Mouse (Mus musculus) embryonic fibroblast, embryonic 13.5 days (primary cell): ENCODE measurements at regions not wholly inside any gene's neighbourhood (a gene's known extent, or its start where the extent isn't known, plus 50 kb on each side); places are given as distances from the start of the nearest gene placed in this dataset.

Experiments
- H3K27ac ChIP-seq: 2 replicates; pipeline ENCODE4 v1.5.1; 2012; ENCODE audit warnings: low read length, control low read depth, inconsistent platforms; ENCODE audit not compliant: insufficient read depth
- H3K4me1 ChIP-seq: 2 replicates; pipeline ENCODE4 v1.6.1; 2011; ENCODE audit warnings: low read length; ENCODE audit not compliant: control insufficient read depth, insufficient read depth
- H3K4me3 ChIP-seq: 2 replicates; pipeline ENCODE4 v1.5.1; 2011; ENCODE audit warnings: mild to moderate bottlenecking, control low read depth, low read length; ENCODE audit not compliant: insufficient read depth
- CTCF ChIP-seq: IDR thresholded peaks from 2 replicates; pipeline ENCODE4 v1.5.1; 2011; ENCODE audit warnings: mild to moderate bottlenecking, control low read depth, low read length, moderate library complexity, borderline replicate concordance; ENCODE audit not compliant: insufficient read depth
- POLR2A ChIP-seq: IDR thresholded peaks from 2 replicates; pipeline ENCODE4 v1.6.1; 2011; ENCODE audit warnings: low read depth, mild to moderate bottlenecking, control low read depth, low read length, moderate library complexity

DNA sequence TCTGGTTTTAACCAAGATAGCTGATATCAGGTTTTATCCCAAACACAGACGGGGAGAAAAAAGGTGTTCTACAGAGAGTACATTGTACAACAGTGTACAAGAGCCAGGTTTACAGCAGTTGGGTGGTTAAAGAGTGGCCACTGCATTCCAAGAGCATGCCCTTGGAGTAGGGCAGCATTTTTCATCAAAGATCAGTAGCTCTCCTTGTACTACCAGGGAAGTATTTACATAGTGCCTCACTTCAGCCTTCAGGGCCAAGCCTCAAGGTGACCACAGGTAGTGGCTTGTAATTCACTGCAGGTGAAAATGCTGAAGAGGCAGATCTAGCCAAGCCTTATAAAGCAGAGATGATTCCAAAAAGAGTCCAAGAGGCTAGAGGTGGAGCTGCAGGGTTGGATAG lies 190.8 kb downstream of the Isl1 start:
- TF ChIP-seq CTCF, result no peak
- TF ChIP-seq POLR2A, result no peak
- Histone ChIP-seq H3K27ac (no peak overlapping the region), H3K4me3 (no peak overlapping the region), H3K4me1 (no peaks in the 10 kb centered on the region)

DNA sequence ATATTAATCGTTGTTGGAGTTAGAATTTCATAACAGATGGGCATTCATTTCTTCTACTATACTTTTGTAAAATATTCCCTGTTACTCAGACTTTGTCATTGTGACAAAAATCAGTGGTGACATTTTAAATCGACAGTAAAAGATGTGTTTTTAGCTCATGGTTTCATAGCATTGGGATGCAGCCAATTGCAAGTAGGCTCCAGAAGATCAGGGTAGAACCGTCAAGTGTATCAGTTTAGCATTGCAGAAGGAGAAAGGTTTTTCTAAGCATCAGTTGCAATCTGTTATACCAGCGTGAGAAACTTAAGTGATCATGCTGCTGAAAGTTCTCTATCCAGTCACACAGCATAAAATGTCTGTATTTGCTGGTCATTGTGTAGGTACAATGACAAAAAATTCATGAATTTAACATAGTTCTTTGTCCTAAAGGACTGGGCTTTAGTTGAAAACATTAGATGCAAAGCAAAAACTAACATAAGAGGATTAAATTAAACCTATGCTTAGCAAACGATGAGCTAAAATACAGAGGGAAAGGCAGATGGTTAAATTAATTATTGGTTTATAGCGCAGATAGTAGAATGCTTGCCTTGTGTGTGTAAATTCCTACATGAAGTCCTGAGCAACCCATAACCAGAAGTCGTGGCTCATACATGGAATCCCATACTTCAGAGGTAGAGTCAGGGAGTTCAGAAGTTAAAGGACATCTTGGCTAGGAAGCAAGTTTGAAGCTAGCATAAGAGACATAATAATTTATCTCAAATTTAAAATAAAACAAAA lies 198.3 kb downstream of the Isl1 start:
- no peak overlapping the region for H3K4me3 ChIP-seq
- H3K4me1 ChIP-seq, result no peaks in the 10 kb centered on the region
- TF ChIP-seq CTCF, result no peak
- TF ChIP-seq POLR2A, result no peak
- no peak overlapping the region for H3K27ac ChIP-seq

- no peak overlapping the region for H3K27ac ChIP-seq
- TF ChIP-seq CTCF (no peak), POLR2A (no peak)
These were observed 198.9 kb downstream of the Isl1 start for GRCm38 (mm10) chr13:116110578-116110977.

DNA sequence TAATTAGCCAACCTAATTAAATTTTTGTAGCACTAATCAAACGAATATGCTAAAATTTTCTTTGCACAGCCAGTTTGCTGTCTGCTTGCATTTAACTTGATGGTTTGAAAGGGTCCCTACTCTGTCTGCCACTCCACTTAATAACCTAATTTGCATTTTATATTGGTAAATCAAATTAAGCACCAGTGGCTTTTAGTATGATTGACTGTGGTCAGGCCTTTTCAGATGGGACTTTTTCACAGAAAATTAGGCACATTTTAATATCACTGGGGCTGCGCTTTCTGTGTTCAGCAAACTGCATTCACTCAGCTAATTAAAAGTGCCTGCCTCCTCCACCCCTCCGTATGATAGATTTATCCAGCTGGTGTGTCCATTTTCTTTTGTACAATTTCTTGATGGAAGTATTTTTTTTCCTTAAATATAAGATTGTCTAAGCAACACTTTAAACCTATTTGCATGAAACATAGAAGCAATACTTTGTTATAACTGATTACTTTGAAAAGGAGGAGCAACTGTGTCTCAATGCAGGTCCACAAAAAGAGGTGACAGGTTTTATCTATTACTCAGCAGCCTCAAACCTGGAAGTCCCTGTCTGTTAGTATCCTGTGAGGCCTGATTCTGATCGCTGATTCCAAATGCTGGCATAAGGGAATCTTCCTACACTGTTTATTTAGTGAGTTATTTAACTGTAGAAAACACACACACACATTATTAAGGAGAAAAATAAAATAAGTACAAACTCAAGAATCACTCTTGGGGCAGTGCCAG lies 221.8 kb downstream of the Isl1 start:
- Histone ChIP-seq H3K4me3 (no peak overlapping the region), H3K4me1 (no peaks in the 10 kb centered on the region), H3K27ac (no peak overlapping the region)
- no peak for TF ChIP-seq CTCF
- no peak for TF ChIP-seq POLR2A

More at GRCm38 (mm10) chr13:116110578-116110977, 198.9 kb downstream of the Isl1 start:
- Histone ChIP-seq H3K4me3 (no peak overlapping the region), H3K4me1 (no peaks in the 10 kb centered on the region)

GRCm38 (mm10) chr13:116087140-116087539 lies 222.3 kb downstream of the Isl1 start:
- Histone ChIP-seq H3K4me3 (no peak overlapping the region), H3K27ac (no peak overlapping the region), H3K4me1 (no peaks in the 10 kb centered on the region)
- TF ChIP-seq CTCF (no peak), POLR2A (no peak)

- Histone ChIP-seq H3K4me1 (no peaks in the 10 kb centered on the region), H3K4me3 (no peak overlapping the region), H3K27ac (no peak overlapping the region)
- TF ChIP-seq POLR2A, result no peak
- TF ChIP-seq CTCF, result no peak
These were observed 252.4 kb downstream of the Isl1 start for GRCm38 (mm10) chr13:116056976-116057647.

GRCm38 (mm10) chr13:116056112-116056652 lies 253.3 kb downstream of the Isl1 start:
- Histone ChIP-seq H3K27ac (no peak overlapping the region), H3K4me3 (no peak overlapping the region), H3K4me1 (no peaks in the 10 kb centered on the region)
- TF ChIP-seq POLR2A (no peak), CTCF (no peak)

DNA sequence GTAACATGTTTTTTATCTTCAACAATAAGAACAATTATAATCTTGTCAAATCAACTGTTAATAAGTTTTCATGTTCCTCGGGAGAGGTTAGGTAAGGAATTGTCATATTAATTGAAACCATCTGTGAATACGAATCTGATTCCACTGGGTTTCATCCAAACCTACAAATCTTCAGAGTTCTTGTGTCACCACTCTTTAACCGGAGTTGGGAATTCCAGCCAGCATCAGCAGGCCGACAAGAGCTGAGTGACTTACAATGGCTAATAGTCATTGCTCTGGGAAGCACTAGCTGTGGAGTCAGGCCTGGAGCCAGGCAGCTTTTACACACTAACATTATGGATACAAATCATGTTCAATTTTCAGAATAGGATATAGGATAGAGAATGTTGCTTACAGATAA lies 273.3 kb downstream of the Isl1 start:
- Histone ChIP-seq H3K4me3 (no peak overlapping the region), H3K27ac (no peak overlapping the region), H3K4me1 (no peaks in the 10 kb centered on the region)
- TF ChIP-seq POLR2A, result no peak
- TF ChIP-seq CTCF, result no peak

DNA sequence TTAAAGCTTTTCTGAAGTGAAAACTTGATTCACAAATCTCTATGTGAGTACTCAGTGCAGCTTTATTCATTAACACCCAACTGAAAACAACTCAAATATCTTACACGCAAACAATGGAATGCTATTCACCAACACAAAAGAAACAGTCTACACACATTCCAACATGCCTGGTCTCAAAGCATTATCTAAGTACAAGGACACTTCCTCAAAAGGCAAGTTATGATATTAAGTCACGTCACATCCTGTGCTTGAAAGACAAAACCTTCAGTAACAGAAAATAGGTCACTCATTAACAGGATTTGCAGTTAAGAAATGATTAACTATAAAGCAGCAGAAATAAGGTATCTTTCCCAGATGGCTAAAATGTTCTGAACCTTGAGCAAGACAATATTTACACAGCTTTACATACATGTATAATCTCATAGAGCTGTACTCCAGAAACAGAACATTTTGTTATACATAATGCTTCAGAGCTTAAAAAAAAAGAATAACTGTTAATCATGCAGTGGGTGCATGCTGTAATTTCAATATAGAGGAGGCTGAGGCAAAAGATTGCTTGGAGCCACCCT lies 279.3 kb downstream of the Isl1 start:
- H3K4me1 ChIP-seq, result no peaks in the 10 kb centered on the region
- TF ChIP-seq POLR2A, result no peak
- no peak for TF ChIP-seq CTCF

More for the DNA sequence above, 279.3 kb downstream of the Isl1 start:
- Histone ChIP-seq H3K27ac (no peak overlapping the region), H3K4me3 (no peak overlapping the region)
